Mouse (Mus musculus) B cell, adult 2 months (primary cell): ENCODE data around the gene Hpn.

Source experiments
- DNase-seq, 2 experiments: peaks; one replicate each; pipeline ENCODE4 v3.0.0; 2022

Hpn gene

DNA sequence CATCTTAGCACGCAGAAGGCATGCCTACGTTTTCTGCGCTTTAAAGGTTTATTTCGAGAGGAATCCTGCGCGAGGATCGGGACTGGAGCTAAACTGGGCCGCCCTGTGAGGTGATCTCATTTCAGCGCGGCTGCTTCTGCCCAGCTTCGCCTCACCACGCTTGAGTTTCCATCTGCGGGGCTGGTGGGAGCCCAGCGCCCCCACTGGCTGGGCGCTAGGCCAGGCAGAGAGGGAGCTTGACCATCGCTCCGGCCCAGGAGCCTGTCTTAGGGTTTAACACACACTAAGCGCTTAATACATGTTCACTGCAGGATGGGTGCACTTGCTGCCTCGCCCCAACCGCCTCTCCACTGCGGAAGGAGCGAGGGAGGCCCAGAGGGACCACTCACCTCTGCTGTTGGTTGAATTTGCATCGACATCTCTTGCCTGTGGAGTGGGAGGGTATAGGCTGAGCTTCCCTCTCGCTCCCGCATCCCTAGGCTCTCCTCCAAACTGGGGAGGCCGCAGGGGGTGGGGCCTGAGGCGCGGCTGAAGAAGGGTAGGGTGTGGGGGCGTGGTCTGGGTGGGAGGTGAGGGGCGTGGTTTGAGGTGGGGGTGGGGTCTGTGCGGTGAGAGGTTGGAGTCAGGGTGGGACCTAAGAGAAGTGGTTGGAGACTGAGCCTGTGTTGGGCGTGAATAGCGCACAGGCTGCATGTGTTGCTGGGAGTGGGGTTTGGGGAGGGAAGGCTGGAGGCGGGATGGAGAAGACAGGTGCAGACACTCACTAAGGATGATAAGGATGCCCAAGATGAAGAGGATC is 62.3 kb downstream of the Hpn start:
- DNase-seq, result peak; percentile 45 to 53

DNA sequence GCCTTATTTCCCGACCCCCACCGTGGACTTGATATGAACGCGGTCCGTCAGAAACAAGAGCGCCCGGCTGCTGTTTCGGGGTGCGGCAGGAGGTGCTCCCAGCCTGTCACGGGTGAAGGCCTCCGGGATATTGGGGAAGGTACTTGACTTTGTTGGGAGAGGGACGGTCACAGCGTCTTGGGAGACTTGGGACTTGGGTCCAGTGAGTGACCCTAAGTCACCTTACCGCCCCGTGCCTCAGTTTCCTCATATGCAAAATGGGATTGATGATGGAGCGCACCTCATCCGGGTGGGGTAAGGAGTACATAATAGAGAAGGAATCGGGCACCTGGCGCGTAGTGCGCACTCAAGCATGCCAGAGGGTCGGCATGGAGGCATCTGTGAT is 62.8 kb downstream of the Hpn start:
- DNase-seq, result no peak

DNA sequence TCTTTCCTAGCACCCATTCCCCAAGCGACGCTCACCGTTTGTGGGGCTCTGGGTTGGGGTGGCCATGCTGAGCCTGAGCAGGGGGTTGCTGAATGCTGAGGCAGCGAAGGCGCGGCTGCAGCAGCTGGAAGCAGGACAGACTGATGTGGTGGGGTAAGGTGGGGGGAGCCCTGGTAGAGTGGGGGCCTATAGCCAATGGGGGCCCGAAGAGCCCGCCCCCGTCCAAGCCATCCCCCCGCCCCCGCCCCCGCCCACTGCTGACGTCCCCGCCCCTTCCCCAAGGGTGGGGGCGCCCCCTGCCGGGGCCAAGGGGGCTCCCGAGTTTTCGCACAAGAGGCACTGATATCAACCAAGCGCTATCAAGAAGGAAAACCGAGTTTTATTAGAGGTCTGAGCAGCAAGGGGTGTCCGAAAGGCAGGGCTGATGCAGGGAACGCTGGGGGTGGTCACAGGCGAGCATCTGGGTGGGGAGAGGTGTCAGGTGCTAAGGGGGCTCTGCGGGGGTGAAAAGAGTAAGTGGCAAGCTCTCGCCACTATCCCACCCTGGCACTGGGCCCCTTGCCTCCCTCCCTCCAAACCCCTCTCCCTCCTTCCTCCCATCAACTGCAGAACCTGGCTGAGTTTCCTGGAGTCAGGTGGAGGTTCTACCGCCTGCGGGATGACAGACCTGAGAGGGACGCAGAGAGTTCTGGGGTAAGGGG is 63.6 kb downstream of the Hpn start, which contains the start of gene Fxyd7:
TSS of gene Fxyd7 (minus strand) at position 147 of the 701 bp plus-strand sequence.
- DNase-seq, result no peak

DNA sequence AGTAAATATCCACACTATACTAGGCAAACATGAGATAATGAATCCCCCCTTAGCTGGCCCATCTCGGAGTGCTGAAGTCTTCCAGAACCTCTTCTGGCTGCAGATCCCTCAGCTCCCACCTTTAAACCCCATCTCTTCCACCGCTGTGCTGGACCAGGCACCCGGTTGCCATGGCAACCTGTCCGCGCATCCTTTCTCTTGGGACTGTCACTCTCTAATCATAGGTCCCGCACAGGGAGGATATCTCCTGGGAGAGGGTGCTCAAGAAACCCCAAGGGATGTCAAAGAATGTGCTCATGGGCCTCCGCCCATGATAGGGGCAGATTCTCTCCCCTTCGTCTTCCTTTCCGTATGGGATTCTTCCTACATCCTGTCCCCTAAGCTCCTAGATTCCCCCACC is 64.2 kb downstream of the Hpn start:
- peak; percentile 35 to 38 for DNase-seq

DNA sequence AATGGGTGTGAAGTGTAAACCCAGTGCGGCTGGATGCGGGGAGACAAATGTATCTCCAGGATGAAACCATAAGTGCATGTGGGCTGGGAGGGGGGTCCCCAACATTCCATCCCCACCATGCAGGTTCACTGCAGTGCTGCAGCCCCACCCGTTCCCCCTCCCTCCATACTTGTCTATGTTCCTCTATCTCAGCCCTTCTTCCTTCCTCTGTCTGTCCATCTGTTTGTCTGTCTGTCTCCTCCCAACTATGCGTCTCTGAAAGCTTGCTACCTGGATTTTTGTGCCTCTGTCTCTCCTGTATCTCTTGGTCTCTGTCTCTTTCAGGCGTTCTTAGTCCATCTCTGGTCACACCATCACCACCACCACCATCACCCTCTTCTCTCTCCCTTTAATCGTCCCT is 64.6 kb downstream of the Hpn start:
- no peak for DNase-seq

DNA sequence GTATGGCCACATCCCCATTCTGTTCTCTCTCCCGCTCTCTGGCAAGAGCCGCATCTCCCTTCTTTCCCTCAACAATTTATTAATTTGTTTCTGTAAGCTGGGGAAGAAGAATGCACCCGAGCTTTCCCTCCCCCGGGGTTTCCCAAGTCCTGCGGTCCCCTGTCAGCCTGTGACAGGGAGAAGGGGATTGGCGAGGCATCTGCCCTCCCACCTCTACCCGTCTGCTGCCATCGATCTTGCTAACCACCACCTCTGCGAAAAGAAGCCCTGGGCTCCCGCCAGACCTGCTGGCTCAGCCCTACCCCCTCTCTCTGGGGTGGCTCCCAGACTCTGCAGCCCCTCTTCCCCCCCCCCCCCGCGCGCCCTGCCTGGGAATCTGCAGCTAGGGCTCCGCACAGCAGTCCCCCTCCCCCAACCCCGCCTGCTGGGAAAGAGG is 65.2 kb downstream of the Hpn start:
- no peak for DNase-seq

DNA sequence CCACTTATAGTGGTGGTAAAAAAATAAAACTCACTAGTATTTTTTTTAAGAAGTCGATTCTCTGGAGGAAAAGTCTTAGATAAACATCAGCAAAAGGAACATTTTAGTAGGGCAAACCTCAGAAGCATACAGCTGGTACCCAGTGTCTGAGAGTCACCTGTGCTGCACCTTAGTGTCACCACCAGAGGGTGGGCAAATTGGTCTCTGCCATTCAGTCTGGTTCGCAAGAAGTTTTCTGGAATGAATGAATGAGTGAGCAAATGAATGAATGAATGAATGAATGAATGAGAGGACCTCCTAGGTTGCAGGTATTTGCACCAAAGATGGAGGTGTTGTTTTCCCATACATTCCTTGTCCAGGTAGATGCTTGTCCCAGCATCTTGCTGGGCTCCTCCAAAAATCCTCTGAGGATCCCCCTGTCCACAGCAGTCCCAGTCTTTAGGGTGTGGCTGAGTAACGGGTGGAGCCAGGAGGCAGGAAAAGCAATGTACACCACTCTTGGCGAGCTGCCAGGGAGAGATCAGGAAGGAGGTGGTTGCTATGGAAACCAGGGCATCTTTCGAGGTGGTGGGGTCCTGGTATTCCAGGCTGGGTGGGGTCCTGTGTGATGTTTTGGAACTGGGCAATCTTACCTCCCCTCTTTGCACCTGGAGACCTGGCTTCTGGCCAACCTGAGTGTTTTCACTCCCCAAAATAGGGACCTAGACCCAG is 65.8 kb downstream of the Hpn start:
- no peak for DNase-seq
